Mouse (Mus musculus): ENCODE data around the gene Ttc24. TPM values are rescaled to one million over a fixed set of nuclear protein-coding genes. Genes with fewer than 3 reads are reported as not detected.

Gene Ttc24
- polyA plus RNA-seq (2016; fragmentation: Nextera tagmentation; extraction: Ambion mirVana), result 0.08 and 0.14 TPM in 2 replicates

DNA sequence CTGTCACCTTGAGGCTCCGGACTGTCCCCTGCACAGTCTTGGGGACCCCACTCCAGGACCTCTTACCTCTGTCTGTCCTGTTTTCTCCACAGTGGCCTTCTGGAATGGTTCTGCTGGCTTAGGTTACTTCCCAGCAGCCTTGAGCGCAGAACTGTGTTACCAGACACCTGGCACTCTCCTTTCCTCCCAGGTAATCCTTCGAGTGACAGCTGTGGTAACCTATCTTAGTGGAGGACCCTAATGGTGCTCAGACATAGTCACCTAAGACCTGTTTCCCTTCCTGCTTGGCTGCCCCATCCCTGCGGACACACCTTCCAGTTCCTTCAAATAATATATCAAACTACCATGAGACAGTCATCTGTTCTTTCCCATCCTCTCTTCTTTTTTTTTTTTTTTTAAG is at the start of gene Ttc24:
TSS of gene Ttc24 (minus strand) at position 101 of the 400 bp plus-strand sequence.
- Histone ChIP-seq H3K4me2 (no peak within 1 kb of the TSS), H3K4me1 (peaks cover 17% of the 10 kb centered on the region), H3K4me3 (replicated peaks) (no peak within 1 kb of the TSS), H3K36me3 (replicated peaks) (no peaks in the 10 kb centered on the region), H3K9me3 (no peaks in the 10 kb centered on the region), H3K27me3 (no peaks in the 10 kb centered on the region; the same call in 1 of the 2 replicates), H3K9ac (no peak within 1 kb of the TSS), H3K27ac (no peak within 1 kb of the TSS)
- no peak for ATAC-seq (ENCODE audit: low FRiP score)
- 78% methylated on average over 4 of the region's 4 CpGs for WGBS

DNA sequence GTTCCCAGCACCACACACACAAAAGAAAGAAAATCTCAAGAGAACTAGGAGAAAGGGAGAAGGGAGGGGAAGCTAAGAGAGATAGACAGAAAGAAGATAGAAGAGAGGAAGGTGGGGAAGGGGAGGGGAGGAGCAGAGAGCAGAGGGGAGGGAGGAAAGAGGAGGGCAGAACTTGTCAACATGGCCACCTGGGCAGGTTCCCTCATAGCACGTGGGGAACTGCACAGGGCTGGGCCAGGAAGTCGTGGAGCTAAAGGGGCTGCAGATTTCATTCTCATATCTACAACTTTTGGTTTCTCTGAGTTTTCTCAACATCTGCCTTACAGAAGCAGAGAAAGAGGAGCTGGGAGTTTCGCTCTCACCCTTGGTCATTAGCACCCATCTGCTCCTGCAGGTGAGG is 49.5 kb upstream of the Ttc24 start:
- Histone ChIP-seq H3K36me3 (replicated peaks) (no peaks in the 10 kb centered on the region), H3K4me1 (no peaks in the 10 kb centered on the region), H3K27me3 (no peaks in the 10 kb centered on the region), H3K9me3 (no peaks in the 10 kb centered on the region), H3K4me3 (replicated peaks) (no peak overlapping the region), H3K9ac (no peak overlapping the region), H3K27ac (no peak overlapping the region), H3K4me2 (no peak overlapping the region)
- WGBS, result 68% methylated on average over 3 of the region's 3 CpGs
- no peak for ATAC-seq (ENCODE audit: low FRiP score)

DNA sequence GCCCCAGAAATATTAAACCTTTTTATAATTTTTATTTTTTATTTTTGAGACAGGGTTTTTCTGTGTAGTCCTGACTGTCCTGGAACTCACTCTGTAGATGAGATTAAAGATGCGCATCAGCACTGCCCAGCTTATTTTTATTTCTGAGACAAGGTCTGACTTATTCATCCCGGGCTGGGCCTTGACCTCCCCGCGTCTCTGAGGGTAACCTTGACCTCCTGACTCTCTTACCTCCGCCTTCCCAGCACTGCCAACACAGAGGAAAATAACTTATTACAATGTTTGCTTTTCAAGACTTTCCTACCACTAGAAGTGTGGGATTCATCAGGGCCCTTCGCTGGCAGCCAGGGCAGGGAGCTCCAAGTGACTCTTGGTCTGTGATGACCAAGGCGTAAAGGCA is 48.1 kb upstream of the Ttc24 start:
- Histone ChIP-seq H3K4me3 (replicated peaks) (no peak overlapping the region), H3K27ac (no peak overlapping the region), H3K4me2 (no peak overlapping the region), H3K9ac (no peak overlapping the region), H3K36me3 (replicated peaks) (no peaks in the 10 kb centered on the region), H3K4me1 (no peaks in the 10 kb centered on the region), H3K9me3 (no peaks in the 10 kb centered on the region), H3K27me3 (no peaks in the 10 kb centered on the region)
- ATAC-seq (ENCODE audit: low FRiP score), result no peak
- 88% methylated on average over 7 of the region's 7 CpGs for WGBS

DNA sequence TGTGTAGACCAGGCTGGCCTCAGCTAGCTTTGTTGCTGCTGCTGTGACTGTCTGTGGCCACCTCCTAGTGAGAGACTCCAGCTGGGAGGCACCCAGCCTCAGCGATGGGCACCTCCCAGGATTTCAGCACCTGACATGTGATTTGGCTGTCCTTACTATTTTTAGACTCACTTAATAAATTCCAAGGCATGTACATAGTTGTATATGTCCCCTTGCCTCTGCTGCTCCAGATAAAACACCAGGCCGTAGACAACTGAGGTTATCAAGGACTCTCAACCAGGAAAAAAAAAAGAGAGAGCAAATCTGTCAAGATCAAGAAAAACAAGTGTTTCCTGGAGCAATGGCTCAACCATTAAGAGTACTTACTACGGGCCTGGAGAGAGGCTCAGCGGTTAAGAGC is 47.1 kb upstream of the Ttc24 start:
- no peak overlapping the region for H3K9ac ChIP-seq
- WGBS, result 81% methylated on average over 4 of the region's 4 CpGs
- no peak overlapping the region for H3K4me2 ChIP-seq
- no peaks in the 10 kb centered on the region for H3K27me3 ChIP-seq
- no peaks in the 10 kb centered on the region for H3K9me3 ChIP-seq
- peaks cover 6% of the 10 kb centered on the region for H3K36me3 ChIP-seq (replicated peaks)
- no peaks in the 10 kb centered on the region for H3K4me1 ChIP-seq
- no peak overlapping the region for H3K27ac ChIP-seq
- no peak for ATAC-seq (ENCODE audit: low FRiP score)
- H3K4me3 ChIP-seq (replicated peaks), result no peak overlapping the region

DNA sequence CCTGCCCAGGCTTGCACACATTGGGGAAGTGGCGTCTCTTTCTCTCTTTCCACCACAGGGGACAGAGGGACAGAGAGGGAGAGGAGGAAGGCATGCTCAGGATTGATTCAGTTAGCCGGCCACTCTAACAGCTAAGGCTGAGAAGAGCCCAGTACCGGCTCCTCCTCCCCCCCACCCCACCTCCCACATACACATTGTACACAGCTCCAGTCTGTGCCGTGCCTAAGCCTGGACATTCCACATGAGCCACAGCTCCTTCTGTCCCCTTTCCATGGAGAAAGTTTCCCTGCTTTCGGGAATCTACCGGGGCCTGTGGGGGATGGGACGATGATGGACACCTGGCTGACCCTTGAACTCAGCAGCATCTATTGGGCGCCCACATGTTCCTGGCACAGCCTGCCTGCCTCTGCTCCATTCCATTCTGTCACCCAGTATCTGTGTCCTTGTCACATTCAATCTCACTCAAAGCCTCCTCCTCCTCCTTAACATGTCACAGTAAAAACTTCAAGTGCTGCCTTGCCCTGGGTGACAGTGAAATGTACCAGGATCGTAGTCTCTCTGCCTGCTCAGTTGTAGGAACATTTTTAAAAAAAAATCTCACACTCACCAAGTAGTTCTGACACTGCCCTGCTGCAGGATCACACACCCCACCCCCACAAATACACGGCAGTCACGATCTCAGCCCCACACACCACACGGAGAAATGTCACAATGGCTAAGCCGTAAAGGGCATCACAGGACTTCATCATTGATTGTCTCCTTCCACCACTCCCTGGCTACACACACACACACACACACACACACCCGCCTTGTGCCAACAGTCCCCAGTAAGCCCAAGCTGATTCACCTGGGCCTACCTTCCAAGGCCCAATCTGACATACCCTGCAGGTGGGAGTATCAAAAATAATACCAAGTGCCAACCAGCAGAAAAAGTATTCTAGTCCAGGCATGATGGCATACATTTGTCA is 43.3 kb upstream of the Ttc24 start:
- no peak overlapping the region for H3K4me3 ChIP-seq (replicated peaks)
- no peak overlapping the region for H3K9ac ChIP-seq
- no peaks in the 10 kb centered on the region for H3K27me3 ChIP-seq
- H3K27ac ChIP-seq, result no peak overlapping the region
- H3K4me1 ChIP-seq, result no peaks in the 10 kb centered on the region
- no peaks in the 10 kb centered on the region for H3K9me3 ChIP-seq
- H3K36me3 ChIP-seq (replicated peaks), result peaks cover 41% of the 10 kb centered on the region
- ATAC-seq (ENCODE audit: low FRiP score), result no peak
- 79% methylated on average over 14 of the region's 14 CpGs for WGBS
- no peak overlapping the region for H3K4me2 ChIP-seq

DNA sequence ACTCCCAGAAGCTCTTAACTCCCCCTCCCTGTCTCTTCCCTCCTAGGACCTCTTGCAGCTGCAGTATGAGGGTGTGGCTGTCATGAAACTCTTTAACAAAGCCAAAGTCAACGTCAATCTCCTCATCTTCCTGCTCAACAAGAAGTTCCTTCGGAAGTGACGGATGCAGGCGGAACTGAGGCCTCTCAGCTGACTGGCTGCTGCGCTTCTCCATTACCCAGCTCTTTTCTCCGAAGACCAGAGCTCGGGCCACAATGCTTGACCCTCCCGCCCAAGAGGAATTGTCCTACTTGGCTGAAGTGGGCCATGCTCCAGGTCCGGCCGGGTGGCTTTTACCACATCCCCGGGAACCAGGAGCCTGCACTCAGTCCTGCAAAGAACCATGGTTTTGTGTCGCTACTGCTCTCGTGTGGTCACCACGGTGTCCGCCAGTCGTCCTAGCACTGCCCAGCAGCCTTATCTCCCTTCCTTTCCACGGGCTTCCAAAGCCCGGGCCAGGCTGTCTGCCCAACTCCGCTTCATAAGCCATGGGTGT is 42.1 kb upstream of the Ttc24 start:
- no peak overlapping the region for H3K4me3 ChIP-seq (replicated peaks)
- H3K27ac ChIP-seq, result no peak overlapping the region
- WGBS, result 90% methylated on average over 19 of the region's 19 CpGs
- H3K9me3 ChIP-seq, result no peaks in the 10 kb centered on the region
- H3K36me3 ChIP-seq (replicated peaks), result peaks cover 52% of the 10 kb centered on the region
- no peaks in the 10 kb centered on the region for H3K4me1 ChIP-seq
- H3K27me3 ChIP-seq, result no peaks in the 10 kb centered on the region
- H3K9ac ChIP-seq, result no peak overlapping the region
- no peak for ATAC-seq (ENCODE audit: low FRiP score)
- H3K4me2 ChIP-seq, result no peak overlapping the region

DNA sequence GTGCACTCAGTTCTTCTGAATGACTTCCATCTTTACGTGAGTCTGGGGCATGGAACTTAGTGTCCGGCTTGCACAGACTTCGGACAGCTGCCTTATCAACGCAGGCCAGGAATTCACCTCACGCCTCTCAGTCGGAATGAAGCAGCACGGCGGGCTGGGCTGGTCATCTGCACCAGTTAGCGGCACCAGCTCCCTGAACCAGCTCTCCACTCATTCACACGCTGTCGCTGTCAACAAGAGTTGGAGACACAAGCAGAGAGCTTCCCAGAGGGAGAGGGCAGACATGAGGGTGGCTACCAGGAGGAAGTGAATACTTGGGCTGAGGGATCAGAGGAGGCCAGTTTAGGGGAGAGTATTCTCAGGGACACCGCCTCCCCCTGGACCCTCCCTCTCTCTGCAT is 36.3 kb upstream of the Ttc24 start:
- no peak for ATAC-seq (ENCODE audit: low FRiP score)
- Histone ChIP-seq H3K27me3 (no peaks in the 10 kb centered on the region), H3K36me3 (replicated peaks) (peaks cover 87% of the 10 kb centered on the region), H3K4me3 (replicated peaks) (no peak overlapping the region), H3K27ac (no peak overlapping the region), H3K9me3 (no peaks in the 10 kb centered on the region), H3K4me2 (no peak overlapping the region), H3K4me1 (no peaks in the 10 kb centered on the region), H3K9ac (no peak overlapping the region)
- 95% methylated on average over 12 of the region's 12 CpGs for WGBS

DNA sequence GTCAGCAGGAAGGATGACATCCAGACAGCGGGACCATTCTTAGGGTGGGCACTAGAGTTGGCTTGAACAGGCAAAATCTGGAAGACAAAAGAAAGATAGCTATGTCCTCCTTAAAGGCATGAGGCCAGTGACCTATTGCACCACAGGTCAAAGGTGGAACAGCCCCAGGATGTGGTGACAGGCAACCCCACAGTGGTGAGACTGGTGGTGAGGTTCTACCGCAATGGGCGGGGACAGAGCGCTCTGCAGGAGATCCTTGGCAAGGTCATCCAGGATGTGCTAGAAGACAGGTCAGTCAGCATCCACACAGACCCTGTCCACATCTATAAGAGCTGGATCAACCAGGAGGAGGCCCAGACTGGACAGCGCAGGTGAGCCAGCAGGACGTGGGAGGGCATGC is 31.0 kb upstream of the Ttc24 start:
- ATAC-seq (ENCODE audit: low FRiP score), result no peak
- no peak overlapping the region for H3K27ac ChIP-seq
- no peaks in the 10 kb centered on the region for H3K4me1 ChIP-seq
- 97% methylated on average over 6 of the region's 6 CpGs for WGBS
- peaks cover 83% of the 10 kb centered on the region for H3K36me3 ChIP-seq (replicated peaks)
- H3K27me3 ChIP-seq, result no peaks in the 10 kb centered on the region
- H3K4me2 ChIP-seq, result no peak overlapping the region
- no peak overlapping the region for H3K4me3 ChIP-seq (replicated peaks)
- no peaks in the 10 kb centered on the region for H3K9me3 ChIP-seq
- H3K9ac ChIP-seq, result no peak overlapping the region

DNA sequence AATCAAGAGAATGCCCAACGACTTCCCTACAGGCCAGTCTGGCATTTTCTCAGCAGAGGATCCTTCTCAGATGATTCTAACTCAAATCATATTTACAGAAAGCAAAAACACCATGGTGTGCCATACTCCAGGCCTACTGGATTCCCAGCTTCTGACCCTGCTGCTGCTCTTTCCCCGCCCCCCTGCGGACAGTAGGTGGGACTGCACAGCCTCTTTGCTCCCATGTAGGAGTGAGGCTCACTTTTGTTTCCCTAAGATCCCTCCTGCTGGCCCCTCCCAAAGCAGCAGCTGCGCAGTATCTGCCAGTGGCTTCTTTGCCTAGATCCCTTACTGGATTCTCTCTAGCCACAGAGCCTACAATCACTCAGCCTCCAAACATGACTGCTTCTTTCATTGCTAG is 28.0 kb upstream of the Ttc24 start:
- Histone ChIP-seq H3K4me2 (no peak overlapping the region), H3K4me3 (replicated peaks) (no peak overlapping the region), H3K4me1 (no peaks in the 10 kb centered on the region), H3K27me3 (no peaks in the 10 kb centered on the region), H3K27ac (no peak overlapping the region), H3K36me3 (replicated peaks) (peaks cover 86% of the 10 kb centered on the region), H3K9me3 (no peaks in the 10 kb centered on the region), H3K9ac (no peak overlapping the region)
- WGBS, result 73% methylated on average over 4 of the region's 4 CpGs
- ATAC-seq (ENCODE audit: low FRiP score), result no peak

DNA sequence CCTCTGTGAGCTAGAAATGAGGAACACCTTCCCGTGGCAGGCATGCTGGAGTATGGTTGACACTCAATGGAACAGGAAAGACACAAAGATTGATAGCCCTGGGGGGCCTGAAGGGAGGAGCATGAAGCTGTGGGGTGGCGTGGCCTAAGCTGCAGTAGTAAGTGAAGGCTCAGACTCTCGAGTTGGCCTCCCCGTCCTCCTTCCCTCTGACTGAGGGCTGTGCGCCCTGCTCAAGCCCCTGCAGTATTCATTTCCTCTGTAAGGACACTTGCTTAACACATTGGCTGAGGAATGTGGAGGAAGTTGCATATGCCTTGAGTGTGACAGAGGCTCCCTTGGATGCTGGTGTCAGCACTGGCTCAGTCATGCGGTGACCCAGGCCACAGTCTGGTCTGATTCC is 24.5 kb upstream of the Ttc24 start:
- Histone ChIP-seq H3K36me3 (replicated peaks) (peaks cover 85% of the 10 kb centered on the region), H3K4me2 (no peak overlapping the region), H3K9ac (no peak overlapping the region), H3K9me3 (no peaks in the 10 kb centered on the region), H3K27me3 (no peaks in the 10 kb centered on the region), H3K4me1 (no peaks in the 10 kb centered on the region), H3K4me3 (replicated peaks) (no peak overlapping the region), H3K27ac (no peak overlapping the region)
- no peak for ATAC-seq (ENCODE audit: low FRiP score)
- WGBS, result 89% methylated on average over 6 of the region's 6 CpGs

DNA sequence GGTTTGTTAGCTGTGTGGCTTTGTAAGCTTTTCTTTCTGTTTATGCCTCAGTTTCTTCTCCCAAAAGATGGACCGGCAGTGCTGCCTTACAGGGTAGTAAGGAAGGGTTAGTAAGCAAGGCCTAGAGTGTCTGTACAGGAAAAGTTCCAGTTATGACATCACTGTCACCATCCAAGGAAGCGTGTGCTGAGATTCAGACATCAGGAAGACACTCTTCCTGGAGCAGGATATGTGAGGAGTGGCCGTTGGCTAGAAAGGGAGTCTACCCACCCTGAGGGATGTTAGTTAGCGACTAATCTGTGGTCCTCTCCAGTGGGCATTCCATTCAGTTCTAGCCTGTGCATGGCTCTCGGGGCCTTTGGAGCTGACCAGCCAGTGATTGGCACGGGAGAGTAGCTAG is 24.1 kb upstream of the Ttc24 start:
- WGBS, result 88% methylated on average over 6 of the region's 6 CpGs
- no peak overlapping the region for H3K4me3 ChIP-seq (replicated peaks)
- H3K4me1 ChIP-seq, result no peaks in the 10 kb centered on the region
- H3K27ac ChIP-seq, result no peak overlapping the region
- H3K9ac ChIP-seq, result no peak overlapping the region
- ATAC-seq (ENCODE audit: low FRiP score), result no peak
- H3K9me3 ChIP-seq, result no peaks in the 10 kb centered on the region
- H3K27me3 ChIP-seq, result no peaks in the 10 kb centered on the region
- H3K4me2 ChIP-seq, result no peak overlapping the region
- H3K36me3 ChIP-seq (replicated peaks), result peaks cover 85% of the 10 kb centered on the region

DNA sequence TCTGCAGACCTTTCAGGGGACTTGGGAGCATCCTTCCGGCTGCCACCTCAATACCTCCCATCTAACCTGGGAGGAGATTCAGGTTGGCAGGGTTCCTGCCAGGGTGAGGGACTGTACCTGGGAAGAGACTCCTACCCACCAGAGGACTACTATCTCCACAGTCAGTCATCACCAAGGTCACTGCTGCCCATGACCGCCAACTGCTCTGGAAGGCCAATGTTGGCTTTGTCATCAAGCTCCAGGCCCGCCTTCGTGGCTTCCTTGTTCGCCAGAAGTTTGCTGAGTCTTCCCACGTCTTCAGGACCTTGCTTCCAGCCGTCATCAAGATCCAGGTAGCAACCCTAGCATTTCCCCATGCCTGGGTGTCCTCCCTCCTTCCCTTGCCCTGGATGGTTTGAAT is 23.6 kb upstream of the Ttc24 start:
- no peak overlapping the region for H3K4me2 ChIP-seq
- 91% methylated on average over 7 of the region's 7 CpGs for WGBS
- peaks cover 88% of the 10 kb centered on the region for H3K36me3 ChIP-seq (replicated peaks)
- no peaks in the 10 kb centered on the region for H3K27me3 ChIP-seq
- no peak overlapping the region for H3K27ac ChIP-seq
- H3K9me3 ChIP-seq, result no peaks in the 10 kb centered on the region
- no peak for ATAC-seq (ENCODE audit: low FRiP score)
- no peak overlapping the region for H3K9ac ChIP-seq
- no peaks in the 10 kb centered on the region for H3K4me1 ChIP-seq
- no peak overlapping the region for H3K4me3 ChIP-seq (replicated peaks)

DNA sequence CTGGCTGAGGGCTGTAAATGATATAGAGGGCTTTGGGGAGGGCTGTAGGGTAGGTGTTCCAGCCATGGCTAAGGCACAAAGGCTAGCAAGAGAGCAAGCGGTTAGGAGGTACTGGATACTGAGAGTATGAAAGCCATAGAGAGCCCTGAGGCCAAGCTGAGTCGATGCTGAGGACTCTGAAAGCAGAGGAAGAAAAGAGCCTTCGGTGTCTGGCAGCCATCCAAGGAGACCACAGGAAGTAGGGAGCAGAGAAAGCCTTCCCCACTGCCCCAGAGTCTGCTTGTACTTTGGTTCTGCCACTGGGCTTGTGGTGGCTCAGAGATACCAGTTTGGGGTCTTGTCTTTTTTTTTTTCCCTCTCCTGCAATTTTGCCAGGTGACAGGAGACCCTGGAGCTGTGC is 22.1 kb upstream of the Ttc24 start:
- Histone ChIP-seq H3K27ac (no peak overlapping the region), H3K4me1 (no peaks in the 10 kb centered on the region), H3K27me3 (no peaks in the 10 kb centered on the region), H3K36me3 (replicated peaks) (peaks cover 81% of the 10 kb centered on the region), H3K9ac (no peak overlapping the region), H3K4me3 (replicated peaks) (no peak overlapping the region), H3K9me3 (no peaks in the 10 kb centered on the region), H3K4me2 (no peak overlapping the region)
- no peak for ATAC-seq (ENCODE audit: low FRiP score)
- 70% methylated on average over 3 of the region's 3 CpGs for WGBS
